Mouse (Mus musculus) neural tube, embryonic 13.5 days (tissue): Measurements from ENCODE around the gene Adamts15. TPM values are rescaled to one million over a fixed set of nuclear protein-coding genes. Genes with fewer than 3 reads are reported as not detected.

Experiments
- ATAC-seq: fragments of 200-750 bp; cut with Nextera tagmentation; 2 replicates; pipeline ENCODE4 v1.8.0; 2017; ENCODE audit warnings: low read depth, mild to moderate bottlenecking, moderate TSS enrichment, moderate library complexity
- H3K27ac ChIP-seq: fragments of 300-500 bp; sonication (generic); replicated peaks from 2 replicates; pipeline ENCODE4 v1.5.1; 2015; ENCODE audit warnings: moderate library complexity, mild to moderate bottlenecking, inconsistent platforms
- H3K27me3 ChIP-seq: fragments of 300-500 bp; sonication (generic); 2 replicates; pipeline ENCODE4 v1.6.1; 2015; ENCODE audit warnings: mild to moderate bottlenecking, inconsistent platforms
- H3K36me3 ChIP-seq: fragments of 300-500 bp; sonication (generic); 2 replicates; pipeline ENCODE4 v1.6.1; 2015; ENCODE audit warnings: mild to moderate bottlenecking, inconsistent platforms
- H3K4me1 ChIP-seq: fragments of 300-500 bp; sonication (generic); replicated peaks from 2 replicates; pipeline ENCODE4 v1.6.1; 2015; ENCODE audit warnings: inconsistent platforms
- H3K4me2 ChIP-seq: fragments of 300-500 bp; sonication (generic); 2 replicates; pipeline ENCODE4 v1.6.1; 2015; ENCODE audit warnings: inconsistent platforms, mild to moderate bottlenecking, moderate library complexity
- H3K4me3 ChIP-seq: fragments of 300-500 bp; sonication (generic); 2 replicates; pipeline ENCODE4 v1.5.1; 2015; ENCODE audit warnings: mild to moderate bottlenecking, inconsistent platforms
- H3K9ac ChIP-seq: fragments of 300-500 bp; sonication (generic); 2 replicates; pipeline ENCODE4 v1.6.1; 2015; ENCODE audit warnings: moderate library complexity, mild to moderate bottlenecking, inconsistent platforms
- H3K9me3 ChIP-seq: fragments of 300-500 bp; sonication (generic); 2 replicates; pipeline ENCODE4 v1.6.1; 2016; ENCODE audit warnings: inconsistent platforms
- WGBS: fragments of 180-500 bp; shearing (Covaris S2); methylation state at CpG from one replicate; pipeline ENCODE4 v1.1.7; 2015; 5-methylcytosine and 5-hydroxymethylcytosine counted together
- polyA plus RNA-seq: library from polyadenylated mRNA; unstranded; fragments of >200 nt; fragmentation: Nextera tagmentation; extraction: Ambion mirVana; gene quantifications from 2 replicates; pipeline ENCODE4 v1.2.1, GENCODE M21; 2015

Adamts15 gene
- polyA plus RNA-seq, 1 experiment from 2014 or later, result 8.8 TPM

- Histone ChIP-seq H3K36me3 (no peaks in the 10 kb centered on the region), H3K27ac (no peak overlapping the region), H3K4me3 (no peak overlapping the region), H3K4me2 (no peak overlapping the region), H3K9ac (no peak overlapping the region), H3K4me1 (0 out of 2 replicates have a peak, but pooled peaks cover 2% of the 10 kb centered on the region), H3K27me3 (no peaks in the 10 kb centered on the region), H3K9me3 (no peaks in the 10 kb centered on the region)
- 91% methylated on average over 4 of the region's 4 CpGs for WGBS
- no peak for ATAC-seq
Observed at GRCm38 (mm10) chr9:30849951-30850350, 72.3 kb downstream of the Adamts15 start.

GRCm38 (mm10) chr9:30849444-30849843, 72.8 kb downstream of the Adamts15 start:
- no peaks in the 10 kb centered on the region for H3K27me3 ChIP-seq
- 0 out of 2 replicates have a peak, but pooled peaks cover 2% of the 10 kb centered on the region for H3K4me1 ChIP-seq
- H3K9me3 ChIP-seq, result no peaks in the 10 kb centered on the region
- H3K4me2 ChIP-seq, result no peak overlapping the region
- no peak overlapping the region for H3K4me3 ChIP-seq
- H3K27ac ChIP-seq, result no peak overlapping the region
- 90% methylated on average over 8 of the region's 8 CpGs for WGBS
- no peak overlapping the region for H3K9ac ChIP-seq
- no peak for ATAC-seq
- H3K36me3 ChIP-seq, result no peaks in the 10 kb centered on the region

Other genes with a start within 250 kb of the Adamts15 start
- gene Adamts8, start 20.1 kb upstream of the Adamts15 start, polyA plus RNA-seq, result 1.0 and 1.5 TPM in 2 replicates
- gene Zbtb44, start 108.2 kb upstream of the Adamts15 start, polyA plus RNA-seq, result 3.9 and 4.7 TPM in 2 replicates
- 0.39 and 0.63 TPM in 2 replicates for gene St14, start 209.4 kb upstream of the Adamts15 start, polyA plus RNA-seq